21 mouse cellular contexts compared by ENCODE assay signal in genomic region chr17:13564800-13565199, GRCm38 (mm10).
DNase-seq lines count a peak whose midpoint lies in the region; TF ChIP-seq lines count a peak whose summit lies in the region.
"Had no signal": no experiment of that assay in that cellular context is flagged by ENCODE, and none has a peak within 500 bp of the region (broad histone marks: within the 10 kb centered on the region; RNA-seq: fewer than 3 reads in every experiment).

No protein-coding gene starts in this region.

- intact Hi-C loops in left cerebral cortex, postnatal 4 days (cut with DNase I) = no loop called here

- H3K36me3 ChIP-seq in CH12.LX (replicated peaks in 1 of 2; ENCODE audit: control insufficient read depth in 1 of 2, insufficient read depth in 1 of 2, low read length in 1 of 2) = no peaks in the 10 kb centered on the region
- H3K36me3 ChIP-seq: embryonic facial prominence, embryonic 13.5 days; embryonic facial prominence, embryonic 15.5 days; forebrain, embryonic 10.5 days had no signal

- H3K27me3 ChIP-seq in CH12.LX (replicated peaks) = no peaks in the 10 kb centered on the region
- H3K27me3 ChIP-seq: embryonic facial prominence, embryonic 13.5 days; embryonic facial prominence, embryonic 15.5 days; forebrain, embryonic 13.5 days had no signal

- no peak for TF ChIP-seq CTCF in CH12.LX (conservative IDR thresholded peaks at IDR 0.05 in 1 of 2, IDR thresholded peaks at IDR 0.05 in 1 of 2; ENCODE audit: low read depth in 2 of 2, low read length in 2 of 2)
- no peak for TF ChIP-seq CTCF in layer of hippocampus, adult 2 months (conservative IDR thresholded peaks at IDR 0.05)

- TF ChIP-seq RAD21 in CH12.LX (IDR thresholded peaks at IDR 0.05; ENCODE audit: low read depth, low read length) = no peak

- TF ChIP-seq POLR2A in CH12.LX (IDR thresholded peaks at IDR 0.05; ENCODE audit: low read depth, low read length) = no peak

- dilution Hi-C loops in CH12.LX (cut with MboI; ENCODE audit: extremely low pct_ligation_motif_present, extremely low pct_unique_long_range_greater_than_20kb, low sequenced_read_pairs) = no loop called here

- in situ Hi-C loops in CH12.LX (cut with MboI; ENCODE audit: low pct_ligation_motif_present, low pct_unique_long_range_greater_than_20kb, low sequenced_read_pairs) = no loop called here

- no peaks in the 10 kb centered on the region for H3K9me3 ChIP-seq in CH12.LX (replicated peaks; ENCODE audit: low read length)
- H3K9me3 ChIP-seq: embryonic facial prominence, embryonic 13.5 days; embryonic facial prominence, embryonic 15.5 days; forebrain, embryonic 10.5 days; forebrain, embryonic 13.5 days had no signal

- H3K79me2 ChIP-seq in CH12.LX (replicated peaks; ENCODE audit: control insufficient read depth, extremely low read depth, insufficient read depth, poor library complexity, severe bottlenecking) = no peaks in the 10 kb centered on the region

- DNase-seq in CD4-positive helper T cell, adult 2 months (ENCODE audit: low read depth, low spot score) = peak; percentile 20
- DNase-seq in CD4-positive, CD25-positive, alpha-beta regulatory T cell, adult 2 months (ENCODE audit: low read depth, low spot score) = peak; percentile 30
- peak; percentile 74 for DNase-seq in CH12.LX (ENCODE audit: extremely low read depth)
- DNase-seq in left cerebral cortex, postnatal 4 days = no peak
- DNase-seq in kidney, adult 18-20 months = no peak
- DNase-seq in layer of hippocampus, adult 2 months (ENCODE audit: low spot score in 2 of 2) = no peak
- DNase-seq: adrenal gland, adult 2 months; adrenal gland, postnatal 10 days; adrenal gland, postnatal 25 days; cerebellum, adult 11 months; cerebellum, adult 18-20 months; cerebellum, adult 8-10 months; cerebellum, adult 9-11 months; cerebellum, postnatal 14 days; cerebellum, postnatal 36 days; embryo, embryonic 11 days had no signal

- TF ChIP-seq EP300 in CH12.LX (IDR thresholded peaks at IDR 0.05; ENCODE audit: low read length) = peak; percentile 87

- no peak overlapping the region for H3K27ac ChIP-seq in CH12.LX (ENCODE audit: insufficient read depth, low read depth)
- no peak overlapping the region for H3K27ac ChIP-seq in layer of hippocampus, adult 2 months
- H3K27ac ChIP-seq: embryonic facial prominence, embryonic 13.5 days; embryonic facial prominence, embryonic 15.5 days; forebrain, embryonic 10.5 days; forebrain, embryonic 13.5 days had no signal

- peaks cover 7 to 19% of the 10 kb centered on the region in 2 experiments for H3K4me1 ChIP-seq in CH12.LX (ENCODE audit: control insufficient read depth in 1 of 2, insufficient read depth in 2 of 2)
- H3K4me1 ChIP-seq: embryonic facial prominence, embryonic 13.5 days; embryonic facial prominence, embryonic 15.5 days; forebrain, embryonic 10.5 days; forebrain, embryonic 13.5 days had no signal

- no peak overlapping the region for H3K4me3 ChIP-seq in CH12.LX (replicated peaks in 1 of 3; ENCODE audit: low read depth in 2 of 3, low read length in 2 of 3, poor library complexity in 1 of 3)
- no peak overlapping the region for H3K4me3 ChIP-seq in layer of hippocampus, adult 2 months
- H3K4me3 ChIP-seq: embryonic facial prominence, embryonic 13.5 days; embryonic facial prominence, embryonic 15.5 days; erythroblast, embryonic 14.5 days; forebrain, embryonic 10.5 days; forebrain, embryonic 13.5 days had no signal

- H3K9ac ChIP-seq in CH12.LX (ENCODE audit: insufficient read depth, low read depth) = no peak overlapping the region
- H3K9ac ChIP-seq: embryonic facial prominence, embryonic 13.5 days; embryonic facial prominence, embryonic 15.5 days; forebrain, embryonic 13.5 days had no signal

- no peak overlapping the region for H3K4me2 ChIP-seq in CH12.LX (ENCODE audit: insufficient read depth, low read depth, poor library complexity, severe bottlenecking)
- H3K4me2 ChIP-seq: embryonic facial prominence, embryonic 13.5 days; embryonic facial prominence, embryonic 15.5 days; forebrain, embryonic 13.5 days had no signal

TF ChIP-seq in CH12.LX, 34 proteins besides CTCF, POLR2A, EP300 and RAD21:
- TF ChIP-seq IRF4 (IDR thresholded peaks at IDR 0.05; ENCODE audit: low read depth, low read length) (0 out of 2 replicates have a peak, but pooled peaks have one; percentile 30), BHLHE40 (IDR thresholded peaks at IDR 0.05; ENCODE audit: low read depth, low read length) (peak; percentile 72), TBP (conservative IDR thresholded peaks at IDR 0.05; ENCODE audit: low read depth, low read length) (0 out of 2 replicates have a peak, but pooled peaks have one; percentile 29), ZMIZ1 (IDR thresholded peaks at IDR 0.05; ENCODE audit: low read depth, low read length) (no peak), MEF2A (IDR thresholded peaks at IDR 0.05; ENCODE audit: borderline replicate concordance, low read depth, low read length) (0 out of 2 replicates have a peak, but pooled peaks have one; percentile 27), NELFE (IDR thresholded peaks at IDR 0.05; ENCODE audit: low read depth, low read length) (no peak), TCF12 (IDR thresholded peaks at IDR 0.05; ENCODE audit: low read depth, low read length) (peak; percentile 81), ETS1 (conservative IDR thresholded peaks at IDR 0.05; ENCODE audit: low read depth, low read length) (peak; percentile 93), CHD2 (IDR thresholded peaks at IDR 0.05; ENCODE audit: low read length) (no peak), MXI1 (IDR thresholded peaks at IDR 0.05; ENCODE audit: low read depth, low read length) (no peak), POLR2AphosphoS2 (IDR thresholded peaks at IDR 0.05; ENCODE audit: low read depth, low read length) (no peak), JUN (IDR thresholded peaks at IDR 0.05; ENCODE audit: insufficient read depth, low read depth, low read length) (peak; percentile 80), UBTF (IDR thresholded peaks at IDR 0.05; ENCODE audit: low read depth, low read length) (no peak), JUND (conservative IDR thresholded peaks at IDR 0.05; ENCODE audit: low read depth, low read length) (peak; percentile 70; the same call in 1 of the 2 replicates), SIN3A (IDR thresholded peaks at IDR 0.05; ENCODE audit: low read length) (peak; percentile 18; the same call in 1 of the 2 replicates), ELF1 (IDR thresholded peaks at IDR 0.05; ENCODE audit: low read depth, low read length) (peak; percentile 28; the same call in 1 of the 2 replicates), MAZ (IDR thresholded peaks at IDR 0.05; ENCODE audit: low read depth, low read length) (no peak), GABPA (IDR thresholded peaks at IDR 0.05; ENCODE audit: insufficient replicate concordance, low read depth, low read length) (no peak), MYC (IDR thresholded peaks at IDR 0.05; ENCODE audit: low read depth, low read length) (no peak), USF1 (IDR thresholded peaks at IDR 0.05; ENCODE audit: low read depth, low read length) (no peak), USF2 (conservative IDR thresholded peaks at IDR 0.05; ENCODE audit: low read depth, low read length) (no peak), ZNF384 (IDR thresholded peaks at IDR 0.05; ENCODE audit: low read depth, low read length) (no peak), HCFC1 (IDR thresholded peaks at IDR 0.05; ENCODE audit: low read depth, low read length) (no peak), CHD1 (IDR thresholded peaks at IDR 0.05; ENCODE audit: low read depth, low read length) (no peak), SMC3 (IDR thresholded peaks at IDR 0.05; ENCODE audit: low read depth, low read length) (no peak), NRF1 (IDR thresholded peaks at IDR 0.05; ENCODE audit: low read depth, low read length) (no peak)

Comparison
In these comparisons a context has a peak if more than half of its experiments do, and no peak if none do; other contexts are left out.
1. DNase-seq: peak in CD4-positive helper T cell, adult 2 months (single experiment), CD4-positive, CD25-positive, alpha-beta regulatory T cell, adult 2 months (single experiment) and CH12.LX (single experiment); none in left cerebral cortex, postnatal 4 days (single experiment), kidney, adult 18-20 months (single experiment) and layer of hippocampus, adult 2 months (0 of 2).